Mouse (Mus musculus) right cerebral cortex, adult 18-20 months (tissue): ENCODE data around the gene Rpl7l1.

Experiments used
- DNase-seq: peaks from one replicate; pipeline ENCODE4 v3.0.0; 2022; ENCODE audit warnings: mixed read lengths

Rpl7l1 gene

GRCm38 (mm10) chr17:46734055-46734454 is 48.4 kb downstream of the Rpl7l1 start:
- DNase-seq, result no peak

GRCm38 (mm10) chr17:46728904-46729318 is 53.6 kb downstream of the Rpl7l1 start, which contains the start of gene Gnmt:
TSS of gene Gnmt (minus strand) at chr17:46729168.
- DNase-seq, result no peak

- no peak for DNase-seq
Measured at GRCm38 (mm10) chr17:46728496-46728895, 54.0 kb downstream of the Rpl7l1 start.

- DNase-seq, result no peak
Measured at GRCm38 (mm10) chr17:46728021-46728420, 54.5 kb downstream of the Rpl7l1 start.

- no peak for DNase-seq
Measured at GRCm38 (mm10) chr17:46727271-46727670, 55.2 kb downstream of the Rpl7l1 start.

GRCm38 (mm10) chr17:46725731-46726645 is 56.5 kb downstream of the Rpl7l1 start:
- no peak for DNase-seq

- DNase-seq, result no peak
Measured at GRCm38 (mm10) chr17:46725273-46725672, 57.2 kb downstream of the Rpl7l1 start.

GRCm38 (mm10) chr17:46724477-46725084 is 57.9 kb downstream of the Rpl7l1 start:
- DNase-seq, result no peak
